Mouse (Mus musculus): ENCODE measurements around the gene Kdm6b.

- TF ChIP-seq EP300 (IDR thresholded peaks at IDR 0.05; ENCODE audit: low read depth) (no peak), CTCF (IDR thresholded peaks at IDR 0.05; ENCODE audit: low read depth) (no peak)
These were observed 42.7 kb downstream of the Kdm6b start for GRCm38 (mm10) chr11:69370817-69371215.
